Mouse (Mus musculus) forebrain, postnatal 0 days (tissue): ENCODE measurements around the gene Ltbp1. TPM values are rescaled to one million over a fixed set of nuclear protein-coding genes. Genes with fewer than 3 reads are reported as not detected.
A peak's percentile ranks its signal among the peaks of the same experiment; 100 is the strongest.

Experiments
- ATAC-seq: fragments of 200-750 bp; cut with Nextera tagmentation; 2 replicates; pipeline ENCODE4 v1.8.0; 2017; ENCODE audit warnings: mild to moderate bottlenecking, moderate library complexity
- DNase-seq: peaks from one replicate; pipeline ENCODE4 v3.0.0-alpha.2; 2015
- H3K27ac ChIP-seq: fragments of 300-500 bp; sonication (generic); 2 replicates; pipeline ENCODE4 v1.5.1; 2014; ENCODE audit warnings: low read depth, mild to moderate bottlenecking, antibody characterized with exemption, low read length, moderate library complexity, mixed read lengths
- H3K27me3 ChIP-seq: fragments of 300-500 bp; sonication (generic); 2 replicates; pipeline ENCODE4 v1.6.1; 2014; ENCODE audit warnings: mild to moderate bottlenecking, low read length, mixed read lengths; ENCODE audit not compliant: insufficient read depth
- H3K36me3 ChIP-seq: fragments of 300-500 bp; sonication (generic); 2 replicates; pipeline ENCODE4 v1.6.1; 2014; ENCODE audit warnings: mild to moderate bottlenecking, moderate library complexity; ENCODE audit not compliant: insufficient read depth
- H3K4me1 ChIP-seq: fragments of 300-500 bp; sonication (generic); 2 replicates; pipeline ENCODE4 v1.6.1; 2014; ENCODE audit warnings: antibody characterized with exemption; ENCODE audit not compliant: insufficient read depth
- H3K4me2 ChIP-seq: fragments of 300-500 bp; sonication (generic); 2 replicates; pipeline ENCODE4 v1.6.1; 2014; ENCODE audit warnings: low read depth, mild to moderate bottlenecking, moderate library complexity
- H3K4me3 ChIP-seq: fragments of 300-500 bp; sonication (generic); 2 replicates; pipeline ENCODE4 v1.5.1; 2014; ENCODE audit warnings: low read depth, low read length, mixed read lengths
- H3K9ac ChIP-seq: fragments of 300-500 bp; sonication (generic); 2 replicates; pipeline ENCODE4 v1.6.1; 2014; ENCODE audit warnings: mild to moderate bottlenecking
- H3K9me3 ChIP-seq: fragments of 300-500 bp; sonication (generic); 2 replicates; pipeline ENCODE4 v1.6.1; 2016; ENCODE audit warnings: low read length
- CTCF ChIP-seq: sonication (generic); IDR thresholded peaks from 2 replicates; pipeline ENCODE4 v1.5.1; 2016; ENCODE audit warnings: antibody characterized with exemption, control low read depth, low read depth
- whole genome bisulfite sequencing: fragments of 180-500 bp; shearing (Covaris S2); extraction: QIAGEN DNeasy Blood & Tissue Kit; methylation state at CpG from one replicate; pipeline ENCODE4 v1.1.7; 2014; 5-methylcytosine and 5-hydroxymethylcytosine counted together
- polyA plus RNA-seq: library from polyadenylated mRNA; unstranded; fragments of >200 nt; fragmentation: Nextera tagmentation; extraction: Ambion mirVana; gene quantifications from 2 replicates; pipeline ENCODE4 v1.2.1, GENCODE M21; 2015
- total RNA-seq: library from RNA; depleted of rRNA; stranded (reverse); fragments of >200 nt; gene quantifications from 2 replicates; pipeline ENCODE4 v1.2.3, GENCODE M21; 2014

The Ltbp1 gene
- total and polyA plus RNA-seq, 2 experiments from 2014 or later = 1.5 to 5.2 TPM

DNA sequence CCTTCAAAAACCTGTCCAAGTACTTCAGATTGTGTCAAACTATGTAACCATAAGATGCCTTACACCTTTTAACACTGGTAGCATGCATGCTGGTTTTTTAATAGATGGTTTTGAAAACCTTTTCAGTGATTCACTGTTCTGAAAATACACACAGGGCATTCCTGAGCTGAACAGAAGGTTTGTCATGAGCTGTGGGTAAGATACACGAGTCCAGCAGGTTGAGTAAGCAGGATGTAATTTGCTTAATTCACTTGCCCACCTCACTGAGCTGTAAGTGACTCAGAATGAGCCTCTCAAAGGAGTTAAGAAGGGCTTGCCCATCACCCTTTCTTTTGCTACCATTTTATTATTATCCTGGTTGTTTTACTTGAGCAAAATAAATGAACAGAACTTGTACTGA lies 250.6 kb downstream of the Ltbp1 start:
- H3K4me2 ChIP-seq = no peak overlapping the region
- 60% methylated on average over 1 of the region's 1 CpGs for WGBS
- H3K4me1 ChIP-seq = no peaks in the 10 kb centered on the region
- H3K27ac ChIP-seq = no peak overlapping the region
- H3K36me3 ChIP-seq = no peaks in the 10 kb centered on the region
- H3K9ac ChIP-seq = no peak overlapping the region
- ATAC-seq = no peak
- TF ChIP-seq CTCF = no peak
- H3K27me3 ChIP-seq = no peaks in the 10 kb centered on the region
- H3K4me3 ChIP-seq = no peak overlapping the region
- no peak for DNase-seq
- H3K9me3 ChIP-seq = no peaks in the 10 kb centered on the region

DNA sequence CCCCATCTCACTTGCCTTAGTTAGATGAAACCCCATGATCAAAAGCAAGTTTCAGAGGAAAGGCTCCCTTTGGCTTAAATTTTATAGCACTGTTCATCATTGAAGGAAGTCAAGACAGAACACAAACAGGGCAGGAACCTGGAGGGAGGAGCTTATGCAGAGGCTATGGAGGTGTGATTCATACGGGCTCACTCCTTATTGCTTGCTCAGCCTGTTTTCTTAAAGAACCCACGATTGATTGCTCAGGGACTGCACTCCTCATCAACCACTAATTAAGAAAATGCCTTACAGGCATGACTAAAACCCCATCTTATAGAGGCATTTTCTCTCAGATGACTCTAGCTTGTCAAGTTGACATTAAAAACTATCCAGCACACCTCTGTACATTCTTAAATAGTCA lies 253.1 kb downstream of the Ltbp1 start:
- Histone ChIP-seq H3K9me3 (no peaks in the 10 kb centered on the region), H3K4me3 (no peak overlapping the region), H3K4me2 (no peak overlapping the region), H3K4me1 (no peaks in the 10 kb centered on the region), H3K9ac (no peak overlapping the region), H3K27ac (no peak overlapping the region), H3K27me3 (no peaks in the 10 kb centered on the region), H3K36me3 (no peaks in the 10 kb centered on the region)
- ATAC-seq = no peak
- DNase-seq = no peak
- TF ChIP-seq CTCF = no peak
- WGBS = 86% methylated on average over 2 of the region's 2 CpGs

DNA sequence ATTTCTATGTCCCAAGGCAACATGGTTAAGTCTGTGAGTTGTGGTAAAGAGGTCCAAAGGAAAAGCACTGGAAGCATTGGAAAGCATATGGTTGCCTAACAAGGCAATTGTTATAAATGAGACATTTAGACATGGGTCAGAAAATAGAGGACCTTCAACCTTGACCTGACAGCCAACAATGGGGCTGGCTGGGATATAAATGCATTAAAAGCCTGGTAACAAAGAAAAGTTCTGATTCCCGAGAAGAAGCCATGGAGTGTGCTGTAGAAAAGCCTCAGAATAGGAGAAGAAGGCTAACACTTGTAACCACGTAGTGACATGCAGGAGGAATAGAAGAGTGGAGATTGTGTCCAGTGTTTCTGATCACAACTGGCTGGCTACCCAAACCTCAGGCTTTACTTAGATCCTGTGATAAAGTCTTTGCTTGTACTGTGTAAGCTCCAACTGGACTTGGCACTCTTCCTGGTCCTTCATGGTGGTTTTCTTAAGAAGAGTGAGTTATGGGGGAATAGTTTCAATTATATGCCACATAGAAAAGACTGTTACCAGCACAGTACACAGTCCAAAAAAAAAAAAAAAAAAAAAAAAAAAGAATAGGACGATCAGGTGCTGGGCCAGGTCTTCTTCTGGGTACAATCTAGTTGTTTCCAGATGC lies 258.1 kb downstream of the Ltbp1 start:
- WGBS = 63% methylated on average over 3 of the region's 3 CpGs
- no peak for ATAC-seq
- no peaks in the 10 kb centered on the region for H3K36me3 ChIP-seq
- H3K4me3 ChIP-seq = no peak overlapping the region
- no peaks in the 10 kb centered on the region for H3K27me3 ChIP-seq
- H3K9ac ChIP-seq = no peak overlapping the region
- DNase-seq = no peak
- H3K9me3 ChIP-seq = no peaks in the 10 kb centered on the region
- TF ChIP-seq CTCF = no peak
- H3K4me2 ChIP-seq = no peak overlapping the region
- no peak overlapping the region for H3K27ac ChIP-seq
- H3K4me1 ChIP-seq = no peaks in the 10 kb centered on the region

DNA sequence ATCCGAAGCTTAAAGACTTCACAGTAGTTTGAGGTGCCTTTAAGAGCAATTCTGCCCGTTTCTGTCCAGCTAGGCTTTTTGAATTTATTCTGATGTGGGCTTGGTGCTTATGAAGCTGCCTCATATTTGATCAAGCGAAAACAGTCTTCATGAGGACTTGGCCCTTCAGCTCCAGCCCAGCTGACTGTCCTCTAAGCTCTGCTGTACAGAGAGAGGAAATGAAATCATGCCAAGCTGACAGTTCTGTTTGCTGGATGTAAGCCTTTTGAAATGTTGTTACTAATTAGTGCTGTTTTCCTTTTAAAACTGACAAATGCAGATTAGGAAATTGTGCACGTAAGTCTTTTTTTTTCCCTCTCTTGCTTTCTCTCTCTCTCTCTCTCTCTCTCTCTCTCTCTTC lies 263.1 kb downstream of the Ltbp1 start:
- DNase-seq (peak; percentile 37), ATAC-seq (peak; percentile 55)
- H3K4me2 ChIP-seq = no peak overlapping the region
- no peaks in the 10 kb centered on the region for H3K4me1 ChIP-seq
- TF ChIP-seq CTCF = no peak
- no peak overlapping the region for H3K4me3 ChIP-seq
- no peaks in the 10 kb centered on the region for H3K9me3 ChIP-seq
- no peaks in the 10 kb centered on the region for H3K27me3 ChIP-seq
- no peak overlapping the region for H3K9ac ChIP-seq
- no peak overlapping the region for H3K27ac ChIP-seq
- 53% methylated on average over 4 of the region's 4 CpGs for WGBS
- H3K36me3 ChIP-seq = no peaks in the 10 kb centered on the region

DNA sequence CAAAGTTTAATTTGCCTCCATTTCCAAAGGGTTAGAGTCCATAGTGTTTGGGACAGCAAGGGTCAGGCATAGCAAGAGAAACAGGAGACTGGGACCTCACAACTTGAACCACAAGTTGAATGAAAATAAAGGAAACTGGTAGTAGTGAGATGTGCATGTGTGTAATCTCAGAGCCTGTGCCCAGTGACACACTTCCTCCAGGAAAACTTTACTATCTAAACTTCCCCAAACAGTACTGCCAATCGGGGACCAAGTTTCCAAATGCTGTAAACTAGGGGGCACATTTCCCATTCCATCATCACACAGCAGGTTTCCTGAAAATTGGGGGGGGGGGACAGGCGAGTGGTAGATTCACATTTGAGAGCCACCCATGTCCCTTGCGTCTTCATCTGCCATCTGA lies 267.1 kb downstream of the Ltbp1 start:
- H3K4me3 ChIP-seq = no peak overlapping the region
- no peak overlapping the region for H3K27ac ChIP-seq
- no peaks in the 10 kb centered on the region for H3K27me3 ChIP-seq
- H3K9me3 ChIP-seq = no peaks in the 10 kb centered on the region
- no peak for DNase-seq
- no peaks in the 10 kb centered on the region for H3K36me3 ChIP-seq
- no peak overlapping the region for H3K9ac ChIP-seq
- TF ChIP-seq CTCF = no peak
- WGBS = 94% methylated on average over 3 of the region's 3 CpGs
- no peak overlapping the region for H3K4me2 ChIP-seq
- ATAC-seq = no peak
- no peaks in the 10 kb centered on the region for H3K4me1 ChIP-seq

DNA sequence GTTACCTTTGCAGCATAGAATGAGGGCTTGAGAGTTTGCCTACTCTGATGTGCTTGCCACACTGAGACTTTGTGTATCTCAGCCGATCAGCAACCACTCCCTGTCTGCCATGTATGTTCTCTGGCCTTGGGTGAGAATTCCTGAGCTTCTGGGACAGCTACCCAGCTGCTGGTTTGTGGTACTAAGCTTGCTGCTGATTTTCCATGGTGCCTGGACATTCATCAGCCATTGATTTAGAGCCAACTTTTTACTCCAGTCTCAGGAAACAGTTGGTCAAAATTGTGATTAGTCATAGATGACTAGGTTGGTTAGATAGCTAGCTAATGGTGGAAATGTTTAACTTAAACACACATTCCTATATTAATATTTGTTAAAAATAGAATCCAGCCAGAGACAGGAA lies 267.9 kb downstream of the Ltbp1 start:
- no peaks in the 10 kb centered on the region for H3K36me3 ChIP-seq
- no peak overlapping the region for H3K27ac ChIP-seq
- ATAC-seq = no peak
- no peaks in the 10 kb centered on the region for H3K9me3 ChIP-seq
- no peak for DNase-seq
- no peaks in the 10 kb centered on the region for H3K27me3 ChIP-seq
- TF ChIP-seq CTCF = no peak
- WGBS = 84% methylated on average over 1 of the region's 1 CpGs
- H3K4me3 ChIP-seq = no peak overlapping the region
- H3K9ac ChIP-seq = no peak overlapping the region
- H3K4me1 ChIP-seq = no peaks in the 10 kb centered on the region
- H3K4me2 ChIP-seq = no peak overlapping the region

DNA sequence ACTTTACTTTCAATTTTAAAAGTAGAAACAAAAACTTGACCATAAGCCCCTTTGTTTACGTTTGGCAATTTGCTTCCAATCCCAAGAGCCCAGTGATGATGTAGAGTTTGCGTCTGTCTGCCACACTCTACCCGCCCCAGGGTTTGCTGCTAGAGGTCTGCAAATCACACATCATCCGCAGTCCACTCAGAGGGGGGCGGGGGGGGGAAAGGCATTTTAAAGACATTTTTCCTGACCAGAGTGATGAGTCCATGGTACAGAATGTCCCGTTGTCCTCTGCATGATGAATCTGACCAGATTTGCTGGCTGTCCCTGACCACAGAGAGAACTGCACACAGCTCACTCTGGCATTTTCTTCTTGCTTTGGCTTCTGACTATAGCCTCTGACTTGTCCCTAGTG lies 269.9 kb downstream of the Ltbp1 start:
- Histone ChIP-seq H3K27ac (no peak overlapping the region), H3K4me1 (no peaks in the 10 kb centered on the region), H3K4me2 (no peak overlapping the region), H3K27me3 (no peaks in the 10 kb centered on the region), H3K9ac (no peak overlapping the region), H3K4me3 (no peak overlapping the region), H3K9me3 (no peaks in the 10 kb centered on the region), H3K36me3 (no peaks in the 10 kb centered on the region)
- 88% methylated on average over 6 of the region's 6 CpGs for WGBS
- no peak for ATAC-seq
- no peak for DNase-seq
- TF ChIP-seq CTCF = no peak
